Mouse (Mus musculus) liver (tissue): ENCODE results near the gene Rbm24.
A peak's percentile ranks its signal among the peaks of the same experiment; 100 is the strongest.

Source experiments
- DNase-seq: peaks from one replicate; pipeline ENCODE4 v3.0.0-alpha.2; 2020; ENCODE audit warnings: mixed read lengths

The Rbm24 gene

DNA sequence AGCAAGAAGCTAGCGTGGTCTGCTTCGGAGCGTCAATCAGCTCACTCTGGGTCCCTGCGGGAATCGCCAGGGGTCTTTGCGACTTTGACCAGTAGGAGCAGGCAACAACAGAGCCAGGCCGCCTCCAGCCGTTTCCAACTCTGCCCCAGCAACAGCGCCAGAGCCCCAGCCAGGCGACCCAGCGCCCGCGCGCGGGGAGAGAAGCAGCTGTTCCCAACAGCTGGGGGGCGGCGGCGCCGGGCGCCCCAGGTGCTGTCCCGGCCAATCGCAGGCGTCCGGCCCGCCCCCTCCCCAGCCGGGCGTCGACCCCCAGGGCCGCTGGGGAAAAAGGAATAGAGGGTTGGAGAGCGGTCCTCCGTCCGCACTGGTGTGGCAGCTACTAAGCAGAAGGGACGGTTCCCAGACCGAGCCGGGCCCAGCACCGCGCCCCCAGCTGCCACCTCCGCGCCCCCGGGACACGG, at the start of gene Rbm24:
Gene Rbm24, plus strand, starts transcription at position 294 of the 461 bp plus-strand sequence.
- peak; percentile 32 for DNase-seq

- DNase-seq: no peak
Measured at GRCm38 (mm10) chr13:46372884-46373283, 45.4 kb upstream of the Rbm24 start.

GRCm38 (mm10) chr13:46375371-46375770, 42.9 kb upstream of the Rbm24 start:
- DNase-seq: no peak

GRCm38 (mm10) chr13:46387396-46387795, 30.8 kb upstream of the Rbm24 start:
- DNase-seq: no peak

DNA sequence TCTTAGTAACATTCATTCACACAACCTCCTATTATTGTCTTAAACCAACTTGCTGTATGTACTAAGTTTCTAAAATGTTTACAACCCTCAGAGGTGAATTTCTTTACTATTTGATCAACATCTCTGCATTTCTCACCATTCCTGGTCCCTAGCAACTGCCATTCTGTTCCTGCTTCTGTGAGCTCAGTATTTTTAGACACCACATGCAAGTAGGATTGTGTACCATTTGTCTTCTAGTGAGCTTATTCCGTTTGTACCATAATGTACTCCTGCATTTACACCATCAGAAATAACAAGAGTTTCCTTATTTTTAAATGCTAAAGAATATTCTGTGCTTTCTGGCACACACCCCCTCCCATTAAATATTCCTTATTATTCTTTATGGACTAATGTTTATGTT, 26.6 kb upstream of the Rbm24 start:
- no peak for DNase-seq

DNA sequence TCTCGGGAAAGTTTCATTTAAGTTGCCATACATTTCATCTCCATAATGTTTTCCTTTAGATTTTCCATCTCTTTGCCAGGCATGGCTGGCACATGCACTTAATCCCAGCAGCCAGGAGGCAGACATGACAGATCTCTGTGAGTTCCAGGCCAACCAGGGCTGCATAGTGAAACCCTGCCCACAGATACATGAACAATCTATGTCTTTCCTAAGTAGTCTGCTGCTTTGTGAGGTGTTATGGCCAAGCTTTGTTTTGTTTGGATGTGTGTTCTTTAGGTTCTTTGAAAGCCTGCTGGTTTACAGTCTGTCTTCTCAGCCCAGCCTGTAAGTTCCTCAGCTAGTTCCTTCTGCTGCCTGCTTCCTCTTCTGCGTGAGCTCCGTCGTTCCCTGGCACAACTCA, 25.3 kb upstream of the Rbm24 start:
- DNase-seq: no peak

- DNase-seq: no peak
Measured at GRCm38 (mm10) chr13:46393936-46394335, 24.3 kb upstream of the Rbm24 start.

- DNase-seq: no peak
Measured at GRCm38 (mm10) chr13:46397235-46397634, 21.0 kb upstream of the Rbm24 start.

- no peak for DNase-seq
Measured at GRCm38 (mm10) chr13:46407151-46407550, 11.1 kb upstream of the Rbm24 start.

DNA sequence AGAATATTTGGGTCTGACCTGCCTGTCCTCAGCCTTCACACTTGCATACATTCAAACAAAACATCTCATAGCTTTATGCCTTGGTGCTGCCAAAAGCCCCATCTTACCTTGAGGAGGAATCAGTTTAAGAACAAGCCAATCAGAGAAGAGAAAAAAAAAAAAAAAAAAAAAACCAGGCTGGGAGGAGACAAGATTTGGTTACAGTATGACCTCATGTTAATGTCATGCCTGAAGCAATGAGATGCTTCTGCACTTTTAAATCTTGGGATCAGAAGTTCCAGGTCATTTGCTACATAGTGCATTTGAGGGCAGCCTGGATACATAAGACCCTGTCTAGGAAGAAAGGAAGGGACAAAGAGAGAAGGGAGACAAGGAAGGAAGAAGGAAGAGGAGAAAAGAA, 6.0 kb upstream of the Rbm24 start:
- DNase-seq: no peak

- no peak for DNase-seq
Measured at GRCm38 (mm10) chr13:46413588-46413987, 4.6 kb upstream of the Rbm24 start.

DNA sequence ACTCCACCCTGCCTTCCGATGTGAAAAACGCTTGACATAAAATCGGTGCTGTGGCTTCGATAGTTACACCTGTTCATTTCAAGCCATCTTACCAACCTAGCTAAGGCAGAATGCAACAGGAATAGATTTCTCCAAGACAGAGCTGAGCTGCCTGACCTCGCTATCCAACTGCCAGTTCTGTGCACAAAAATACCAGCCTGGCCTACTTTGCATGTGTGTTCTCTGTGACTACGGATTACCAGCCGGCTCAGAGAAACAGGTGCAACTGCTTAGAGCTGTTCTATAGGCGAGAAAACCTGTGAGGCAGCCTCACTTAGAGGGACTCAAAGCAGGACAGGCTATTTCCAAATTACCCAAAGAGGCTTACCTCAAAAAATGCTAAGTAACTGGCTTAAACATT, 4.2 kb upstream of the Rbm24 start:
- DNase-seq: no peak

DNA sequence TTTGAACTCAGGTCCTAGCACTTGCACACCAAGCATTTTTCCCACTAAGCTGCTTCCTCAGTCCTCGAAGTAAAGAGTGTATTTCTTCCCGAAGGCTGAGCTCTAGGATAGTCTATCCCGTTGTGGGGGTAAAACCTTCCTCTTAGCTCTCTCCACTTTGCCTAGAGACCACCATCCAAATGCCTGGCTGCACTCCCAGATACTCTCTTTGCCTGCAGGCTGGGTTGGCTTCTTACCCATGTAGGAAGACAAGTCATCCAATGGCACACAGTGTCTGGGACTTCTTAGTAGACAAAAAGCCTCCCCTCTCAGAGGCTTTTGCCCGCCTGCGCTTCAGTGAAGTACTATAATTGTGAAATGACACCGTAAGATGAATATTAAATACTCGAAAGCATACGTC, 2.2 kb upstream of the Rbm24 start:
- no peak for DNase-seq

GRCm38 (mm10) chr13:46417594-46417993, 640 bp upstream of the Rbm24 start:
- no peak for DNase-seq

- no peak for DNase-seq
Measured at GRCm38 (mm10) chr13:46418731-46419545, 704 bp downstream of the Rbm24 start.

GRCm38 (mm10) chr13:46419648-46420047, 1.4 kb downstream of the Rbm24 start:
- no peak for DNase-seq

DNA sequence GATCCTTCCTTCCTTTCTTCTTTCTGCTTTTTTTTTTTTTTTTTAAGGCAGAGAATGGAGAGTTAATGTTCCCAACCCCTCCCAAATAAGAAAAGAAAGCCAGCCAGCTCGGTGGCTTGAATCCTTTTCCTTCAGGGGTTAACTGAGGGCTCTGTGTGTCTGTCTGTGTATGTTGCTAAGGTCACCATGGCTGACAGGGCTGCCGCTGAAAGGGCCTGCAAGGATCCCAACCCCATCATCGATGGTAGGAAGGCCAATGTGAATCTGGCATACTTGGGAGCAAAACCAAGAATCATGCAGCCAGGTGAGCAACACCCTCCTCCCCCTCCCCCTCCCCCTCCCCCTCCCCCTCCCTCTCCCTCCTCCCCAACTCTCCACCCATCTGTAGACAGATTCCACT, 1.9 kb downstream of the Rbm24 start:
- no peak for DNase-seq

DNA sequence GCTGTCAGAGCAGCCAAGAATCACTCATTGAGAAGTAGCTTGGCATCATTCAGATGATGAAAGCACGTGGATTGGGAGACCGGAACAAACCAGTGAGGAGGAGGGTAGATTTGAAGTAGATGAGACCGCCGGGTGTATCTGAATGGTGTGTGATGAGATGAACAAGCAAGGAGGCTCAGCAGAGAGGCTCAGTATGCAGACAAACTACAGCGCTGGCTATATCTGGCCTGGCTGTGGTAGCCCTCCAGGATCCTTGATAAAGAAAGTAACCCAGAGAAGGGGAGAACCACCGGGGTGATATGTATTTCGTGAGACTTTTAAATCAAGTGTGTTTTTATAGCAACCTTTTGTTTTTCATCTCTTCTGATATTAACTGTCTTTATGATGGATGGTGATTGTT, 5.6 kb downstream of the Rbm24 start:
- no peak for DNase-seq

GRCm38 (mm10) chr13:46424376-46424775, 6.1 kb downstream of the Rbm24 start:
- DNase-seq: no peak

DNA sequence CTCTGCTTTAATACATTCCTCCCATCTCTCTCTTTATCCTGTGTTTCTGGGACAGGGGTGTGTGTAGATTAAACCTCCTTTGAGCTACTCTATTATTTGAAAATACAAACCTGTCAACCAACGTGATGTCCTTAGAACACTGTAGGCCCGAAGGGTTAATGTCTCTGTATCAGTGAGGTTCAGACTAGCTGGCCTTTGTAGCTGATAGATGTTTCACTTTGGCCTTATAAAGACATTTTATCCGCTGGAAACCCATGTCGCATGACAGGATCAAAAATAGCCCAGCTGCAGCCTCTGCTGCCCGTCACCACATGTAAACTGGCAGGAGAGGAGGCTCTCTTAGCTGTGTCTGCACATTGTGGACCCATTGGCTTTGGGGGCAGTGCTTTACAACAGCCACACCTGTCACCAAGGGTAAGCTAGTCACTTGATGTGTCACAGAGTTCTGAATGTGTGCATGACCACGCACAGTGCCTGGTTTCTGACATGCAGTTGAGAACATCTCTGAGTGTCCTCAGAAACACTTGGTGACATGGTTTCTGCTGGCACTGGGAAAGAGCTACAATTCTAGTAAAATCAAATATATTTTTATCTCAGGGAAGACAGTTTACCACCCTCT, 8.5 kb downstream of the Rbm24 start:
- no peak for DNase-seq

DNA sequence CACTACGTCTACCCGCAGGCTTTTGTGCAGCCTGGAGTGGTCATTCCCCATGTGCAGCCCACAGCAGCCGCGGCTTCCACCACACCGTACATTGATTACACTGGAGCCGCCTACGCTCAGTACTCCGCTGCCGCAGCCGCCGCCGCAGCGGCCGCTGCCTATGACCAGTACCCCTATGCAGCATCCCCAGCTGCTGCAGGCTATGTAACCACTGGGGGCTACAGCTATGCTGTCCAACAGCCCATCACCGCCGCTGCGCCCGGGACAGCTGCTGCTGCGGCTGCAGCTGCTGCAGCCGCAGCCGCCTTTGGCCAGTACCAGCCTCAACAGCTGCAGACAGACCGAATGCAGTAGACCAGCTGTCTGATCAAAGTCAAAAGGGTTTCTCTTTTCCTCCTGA, 10.7 kb downstream of the Rbm24 start:
- no peak for DNase-seq

GRCm38 (mm10) chr13:46429866-46430265, 11.6 kb downstream of the Rbm24 start:
- no peak for DNase-seq

DNA sequence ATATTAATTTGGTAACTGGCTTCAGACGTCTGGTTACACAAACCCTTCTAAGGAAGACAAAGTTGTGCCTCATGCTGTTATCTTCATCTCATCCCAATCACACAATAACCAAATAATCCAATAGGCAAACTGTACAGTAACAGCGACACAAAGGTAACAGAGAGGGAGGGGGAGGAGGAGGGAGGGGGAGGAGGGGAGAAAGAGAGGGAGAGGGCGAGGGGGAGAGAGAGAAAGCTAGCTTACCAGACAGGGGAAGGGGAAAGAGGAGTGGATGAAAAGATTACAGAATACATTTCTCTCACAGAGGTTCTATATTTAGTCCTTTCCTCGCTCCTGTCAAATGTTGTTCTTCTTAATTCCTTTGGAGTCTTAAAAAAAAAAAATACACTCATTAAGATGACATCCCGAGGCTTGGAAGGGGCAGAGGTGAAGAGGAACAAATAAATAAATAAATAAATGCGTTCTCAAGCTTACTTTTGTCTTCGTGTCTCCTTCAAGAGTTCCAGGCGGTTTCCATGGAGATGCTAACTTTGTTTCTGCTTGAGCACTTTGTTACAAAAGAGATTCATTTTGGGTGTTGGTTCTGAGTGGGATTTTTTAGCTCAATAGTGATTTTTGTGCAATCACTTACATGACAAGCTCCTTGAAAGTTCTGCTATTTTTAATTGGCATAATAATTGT, 15.8 kb downstream of the Rbm24 start:
- no peak for DNase-seq

- no peak for DNase-seq
Measured at GRCm38 (mm10) chr13:46438960-46439359, 20.7 kb downstream of the Rbm24 start.
